Mouse (Mus musculus): ENCODE data around the gene Mrpl52. TPM values are rescaled to one million over a fixed set of nuclear protein-coding genes. Genes with fewer than 3 reads are reported as not detected.
A peak's percentile ranks its signal among the peaks of the same experiment; 100 is the strongest.

Mrpl52 gene
- polyA plus RNA-seq (2015; fragmentation: Nextera tagmentation; extraction: Ambion mirVana), result 191 and 212 TPM in 2 replicates

DNA sequence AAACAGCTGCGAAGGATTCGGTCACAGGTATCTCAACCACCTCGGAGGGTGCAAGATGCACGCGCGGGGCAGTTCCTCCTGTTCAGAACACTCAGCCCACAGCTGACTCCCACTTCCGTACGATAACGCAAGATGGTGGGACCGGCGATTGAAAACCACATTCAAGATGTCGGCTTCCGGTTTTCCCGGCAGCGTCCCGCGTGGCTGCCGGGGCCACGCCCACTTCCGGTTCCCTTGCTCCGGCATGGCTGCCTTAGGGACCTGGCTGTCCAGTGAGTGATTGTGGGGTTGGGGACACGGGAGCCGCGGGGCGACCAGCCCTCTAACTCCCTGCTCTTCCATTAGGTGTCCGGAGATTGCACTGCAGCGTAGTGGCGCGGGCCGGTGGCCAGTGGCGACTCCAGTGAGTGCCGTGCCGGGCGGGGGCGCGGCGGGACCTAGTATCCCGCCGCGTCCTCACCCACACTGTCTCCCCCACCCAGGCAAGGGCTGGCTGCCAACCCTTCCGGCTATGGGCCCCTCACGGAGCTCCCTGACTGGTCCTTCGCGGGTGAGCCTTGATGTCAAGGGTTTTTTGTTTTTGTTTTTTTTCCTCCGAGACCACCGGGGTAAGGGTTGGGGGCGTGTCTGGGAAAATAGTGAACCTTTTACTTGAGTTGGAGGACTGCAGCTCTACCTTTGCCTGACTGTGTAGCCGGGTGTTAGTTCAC, at the start of gene Mrpl52:
Mrpl52 (plus strand) TSS at position 221 of the 710 bp plus-strand sequence.
- under 1% methylated on average over 48 of the region's 48 CpGs for WGBS
- Histone ChIP-seq H3K36me3 (ENCODE audit: control insufficient read depth, insufficient read depth) (peaks cover 5% of the 10 kb centered on the region), H3K9me3 (replicated peaks; ENCODE audit: control insufficient read depth, low read length) (no peaks in the 10 kb centered on the region), H3K9ac (ENCODE audit: low read length) (peak within 1 kb of the TSS; percentile 88), H3K27ac (ENCODE audit: low read length) (peak within 1 kb of the TSS; percentile 91), H3K4me3 (ENCODE audit: low read length) (peak within 1 kb of the TSS; percentile 73), H3K27me3 (ENCODE audit: control insufficient read depth, insufficient read depth, low read length) (no peaks in the 10 kb centered on the region), H3K4me1 (ENCODE audit: control insufficient read depth, insufficient read depth, low read length) (peaks cover 25% of the 10 kb centered on the region), H3K4me2 (ENCODE audit: low read depth, low read length) (peak within 1 kb of the TSS; percentile 73)
- ATAC-seq (replicated peaks; ENCODE audit: extremely low read depth, insufficient read depth, low FRiP score), result peak; percentile 53

GRCm38 (mm10) chr14:54377166-54377565, 49.5 kb upstream of the Mrpl52 start:
- Histone ChIP-seq H3K4me2 (ENCODE audit: low read depth, low read length) (no peak overlapping the region), H3K27ac (ENCODE audit: low read length) (no peak overlapping the region), H3K27me3 (ENCODE audit: control insufficient read depth, insufficient read depth, low read length) (no peaks in the 10 kb centered on the region), H3K9me3 (replicated peaks; ENCODE audit: control insufficient read depth, low read length) (no peaks in the 10 kb centered on the region), H3K9ac (ENCODE audit: low read length) (no peak overlapping the region), H3K4me1 (ENCODE audit: control insufficient read depth, insufficient read depth, low read length) (no peaks in the 10 kb centered on the region), H3K36me3 (ENCODE audit: control insufficient read depth, insufficient read depth) (peaks cover 3% of the 10 kb centered on the region; the same call in 1 of the 2 replicates), H3K4me3 (ENCODE audit: low read length) (no peak overlapping the region)
- WGBS, result 55% methylated on average over 6 of the region's 6 CpGs
- no peak for ATAC-seq (replicated peaks; ENCODE audit: extremely low read depth, insufficient read depth, low FRiP score)

DNA sequence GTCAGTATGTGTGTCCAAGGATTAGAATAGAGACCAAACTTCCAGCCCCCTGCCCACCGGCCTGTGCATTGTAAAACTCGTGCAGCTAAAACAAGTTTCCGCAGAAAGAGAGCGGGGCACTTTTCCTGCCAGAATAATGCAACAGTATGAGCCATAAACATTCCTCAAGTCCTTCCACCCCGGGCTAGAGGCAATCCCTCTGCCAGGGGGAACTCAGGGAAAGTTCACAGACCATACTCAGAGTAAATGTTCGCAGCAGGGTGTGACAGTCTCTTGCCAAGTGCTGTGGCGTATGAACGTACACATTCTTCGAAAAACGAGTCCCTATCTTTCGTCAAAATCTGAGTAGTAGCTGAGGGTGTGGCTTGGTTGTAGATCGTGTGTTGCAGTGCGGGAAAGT, 47.1 kb upstream of the Mrpl52 start:
- ATAC-seq (replicated peaks; ENCODE audit: extremely low read depth, insufficient read depth, low FRiP score), result no peak

DNA sequence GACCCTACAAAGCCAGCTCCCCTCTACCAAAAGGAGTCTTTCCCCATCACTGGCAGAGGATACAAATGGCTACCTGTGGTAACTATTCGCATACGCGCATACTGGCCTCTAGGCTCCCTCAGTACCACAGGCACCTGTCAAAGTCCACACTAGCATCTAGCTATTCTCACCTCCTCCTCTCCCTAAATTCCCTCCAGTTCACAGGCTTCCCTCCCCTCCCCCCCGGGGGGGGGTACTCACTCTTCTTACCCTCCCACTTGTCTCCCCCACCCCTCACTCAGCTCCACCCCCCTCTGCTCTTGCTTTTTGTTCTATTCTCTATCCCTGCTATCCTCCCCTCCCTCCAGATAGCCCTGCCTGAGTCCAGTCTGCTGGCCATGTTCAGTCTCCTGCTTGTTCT, 46.1 kb upstream of the Mrpl52 start:
- Histone ChIP-seq H3K4me3 (ENCODE audit: low read length) (no peak overlapping the region), H3K4me2 (ENCODE audit: low read depth, low read length) (no peak overlapping the region), H3K9me3 (replicated peaks; ENCODE audit: control insufficient read depth, low read length) (no peaks in the 10 kb centered on the region), H3K27ac (ENCODE audit: low read length) (no peak overlapping the region), H3K36me3 (ENCODE audit: control insufficient read depth, insufficient read depth) (no peaks in the 10 kb centered on the region), H3K9ac (ENCODE audit: low read length) (no peak overlapping the region), H3K27me3 (ENCODE audit: control insufficient read depth, insufficient read depth, low read length) (no peaks in the 10 kb centered on the region), H3K4me1 (ENCODE audit: control insufficient read depth, insufficient read depth, low read length) (no peaks in the 10 kb centered on the region; the same call in 1 of the 2 replicates)
- 77% methylated on average over 4 of the region's 4 CpGs for WGBS
- ATAC-seq (replicated peaks; ENCODE audit: extremely low read depth, insufficient read depth, low FRiP score), result no peak

More for the DNA sequence above, 47.1 kb upstream of the Mrpl52 start:
- no peak overlapping the region for H3K4me3 ChIP-seq (ENCODE audit: low read length)
- 76% methylated on average over 13 of the region's 13 CpGs for WGBS
- no peak overlapping the region for H3K9ac ChIP-seq (ENCODE audit: low read length)
- no peaks in the 10 kb centered on the region for H3K27me3 ChIP-seq (ENCODE audit: control insufficient read depth, insufficient read depth, low read length)
- H3K4me2 ChIP-seq (ENCODE audit: low read depth, low read length), result no peak overlapping the region
- H3K9me3 ChIP-seq (replicated peaks; ENCODE audit: control insufficient read depth, low read length), result no peaks in the 10 kb centered on the region
- no peaks in the 10 kb centered on the region; the same call in 1 of the 2 replicates for H3K4me1 ChIP-seq (ENCODE audit: control insufficient read depth, insufficient read depth, low read length)
- no peaks in the 10 kb centered on the region for H3K36me3 ChIP-seq (ENCODE audit: control insufficient read depth, insufficient read depth)
- H3K27ac ChIP-seq (ENCODE audit: low read length), result no peak overlapping the region

- H3K9me3 ChIP-seq (replicated peaks; ENCODE audit: control insufficient read depth, low read length), result no peaks in the 10 kb centered on the region
- no peak for ATAC-seq (replicated peaks; ENCODE audit: extremely low read depth, insufficient read depth, low FRiP score)
- no peaks in the 10 kb centered on the region for H3K36me3 ChIP-seq (ENCODE audit: control insufficient read depth, insufficient read depth)
- no peak overlapping the region for H3K4me2 ChIP-seq (ENCODE audit: low read depth, low read length)
- no peak overlapping the region for H3K4me3 ChIP-seq (ENCODE audit: low read length)
- no peaks in the 10 kb centered on the region; the same call in 1 of the 2 replicates for H3K4me1 ChIP-seq (ENCODE audit: control insufficient read depth, insufficient read depth, low read length)
- H3K27ac ChIP-seq (ENCODE audit: low read length), result no peak overlapping the region
- WGBS, result 81% methylated on average over 10 of the region's 10 CpGs
- no peaks in the 10 kb centered on the region for H3K27me3 ChIP-seq (ENCODE audit: control insufficient read depth, insufficient read depth, low read length)
- no peak overlapping the region for H3K9ac ChIP-seq (ENCODE audit: low read length)
Measured at GRCm38 (mm10) chr14:54381816-54382215, 44.9 kb upstream of the Mrpl52 start.

DNA sequence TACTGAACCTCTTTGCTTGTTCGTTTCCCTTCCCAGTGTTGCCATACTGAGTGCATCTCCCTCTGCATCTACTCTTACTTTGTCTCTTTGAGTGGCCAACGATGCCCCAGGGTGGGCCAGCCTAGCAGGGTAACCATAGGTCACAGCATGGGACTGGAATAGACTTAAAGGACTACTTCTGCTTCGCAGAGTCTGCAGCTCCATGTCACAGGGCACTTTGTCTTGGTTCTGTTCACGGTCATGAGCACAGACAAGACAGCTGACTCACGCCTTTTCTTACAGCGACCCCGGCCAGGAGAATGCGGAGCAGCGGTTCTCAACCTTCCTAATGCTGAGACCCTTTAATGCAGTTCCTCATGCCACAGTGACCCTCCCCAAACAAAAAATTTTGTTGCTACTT, 44.1 kb upstream of the Mrpl52 start:
- WGBS, result 79% methylated on average over 9 of the region's 9 CpGs
- H3K4me2 ChIP-seq (ENCODE audit: low read depth, low read length), result no peak overlapping the region
- ATAC-seq (replicated peaks; ENCODE audit: extremely low read depth, insufficient read depth, low FRiP score), result no peak
- H3K9ac ChIP-seq (ENCODE audit: low read length), result no peak overlapping the region
- H3K27me3 ChIP-seq (ENCODE audit: control insufficient read depth, insufficient read depth, low read length), result no peaks in the 10 kb centered on the region
- no peaks in the 10 kb centered on the region for H3K9me3 ChIP-seq (replicated peaks; ENCODE audit: control insufficient read depth, low read length)
- H3K4me3 ChIP-seq (ENCODE audit: low read length), result no peak overlapping the region
- no peaks in the 10 kb centered on the region for H3K36me3 ChIP-seq (ENCODE audit: control insufficient read depth, insufficient read depth)
- H3K4me1 ChIP-seq (ENCODE audit: control insufficient read depth, insufficient read depth, low read length), result no peaks in the 10 kb centered on the region; the same call in 1 of the 2 replicates
- H3K27ac ChIP-seq (ENCODE audit: low read length), result no peak overlapping the region

DNA sequence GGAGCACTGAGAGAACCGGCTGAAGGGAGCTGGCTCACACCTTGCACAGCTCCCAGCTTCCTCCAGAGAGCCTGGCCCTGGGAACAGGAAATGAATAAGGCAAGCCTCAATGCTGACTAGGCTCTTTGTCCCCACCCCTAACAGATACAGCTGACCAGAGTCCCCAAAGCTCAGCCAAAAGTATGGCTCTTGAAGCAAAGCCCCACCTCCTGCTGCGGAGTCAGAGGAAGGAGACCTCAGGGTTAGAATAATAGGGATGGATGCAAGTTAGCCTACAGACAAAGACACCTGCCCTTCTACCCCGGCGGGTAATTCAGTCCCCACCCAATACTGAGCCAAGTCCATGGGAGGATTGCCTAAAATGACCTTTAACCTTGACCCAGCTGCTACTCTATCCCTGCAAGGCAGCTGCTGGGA, 43.3 kb upstream of the Mrpl52 start:
- Histone ChIP-seq H3K27me3 (ENCODE audit: control insufficient read depth, insufficient read depth, low read length) (no peaks in the 10 kb centered on the region), H3K36me3 (ENCODE audit: control insufficient read depth, insufficient read depth) (no peaks in the 10 kb centered on the region), H3K4me2 (ENCODE audit: low read depth, low read length) (no peak overlapping the region; the same call in 1 of the 2 replicates), H3K9ac (ENCODE audit: low read length) (no peak overlapping the region), H3K9me3 (replicated peaks; ENCODE audit: control insufficient read depth, low read length) (no peaks in the 10 kb centered on the region), H3K27ac (ENCODE audit: low read length) (no peak overlapping the region), H3K4me1 (ENCODE audit: control insufficient read depth, insufficient read depth, low read length) (no peaks in the 10 kb centered on the region; the same call in 1 of the 2 replicates), H3K4me3 (ENCODE audit: low read length) (no peak overlapping the region)
- peak; percentile 77; the same call in 1 of the 2 replicates for ATAC-seq (replicated peaks; ENCODE audit: extremely low read depth, insufficient read depth, low FRiP score)
- WGBS, result 52% methylated on average over 4 of the region's 4 CpGs

DNA sequence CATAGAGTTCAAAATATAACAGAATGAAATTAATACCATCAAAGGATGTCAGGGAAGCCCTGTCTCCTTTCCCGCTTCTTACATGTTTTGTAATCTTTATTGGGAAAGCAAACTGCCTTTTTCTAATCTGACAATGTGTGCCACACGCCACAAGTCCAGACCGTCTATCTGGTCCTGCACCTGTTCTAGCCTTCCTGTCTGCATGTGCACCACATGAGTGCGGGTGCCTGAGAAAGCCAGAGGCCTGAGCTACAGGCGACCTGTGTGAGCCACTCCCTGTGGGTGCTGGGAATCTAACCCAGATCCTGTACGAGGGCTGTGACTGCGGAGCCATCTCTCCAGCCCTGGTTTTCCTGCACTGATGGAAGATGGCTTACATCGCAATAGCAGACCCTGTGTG, 42.3 kb upstream of the Mrpl52 start:
- Histone ChIP-seq H3K36me3 (ENCODE audit: control insufficient read depth, insufficient read depth) (no peaks in the 10 kb centered on the region), H3K27ac (ENCODE audit: low read length) (no peak overlapping the region), H3K4me1 (ENCODE audit: control insufficient read depth, insufficient read depth, low read length) (no peaks in the 10 kb centered on the region; the same call in 1 of the 2 replicates), H3K4me2 (ENCODE audit: low read depth, low read length) (no peak overlapping the region), H3K9ac (ENCODE audit: low read length) (no peak overlapping the region), H3K27me3 (ENCODE audit: control insufficient read depth, insufficient read depth, low read length) (no peaks in the 10 kb centered on the region), H3K9me3 (replicated peaks; ENCODE audit: control insufficient read depth, low read length) (no peaks in the 10 kb centered on the region), H3K4me3 (ENCODE audit: low read length) (no peak overlapping the region)
- 84% methylated on average over 8 of the region's 8 CpGs for WGBS
- no peak for ATAC-seq (replicated peaks; ENCODE audit: extremely low read depth, insufficient read depth, low FRiP score)

DNA sequence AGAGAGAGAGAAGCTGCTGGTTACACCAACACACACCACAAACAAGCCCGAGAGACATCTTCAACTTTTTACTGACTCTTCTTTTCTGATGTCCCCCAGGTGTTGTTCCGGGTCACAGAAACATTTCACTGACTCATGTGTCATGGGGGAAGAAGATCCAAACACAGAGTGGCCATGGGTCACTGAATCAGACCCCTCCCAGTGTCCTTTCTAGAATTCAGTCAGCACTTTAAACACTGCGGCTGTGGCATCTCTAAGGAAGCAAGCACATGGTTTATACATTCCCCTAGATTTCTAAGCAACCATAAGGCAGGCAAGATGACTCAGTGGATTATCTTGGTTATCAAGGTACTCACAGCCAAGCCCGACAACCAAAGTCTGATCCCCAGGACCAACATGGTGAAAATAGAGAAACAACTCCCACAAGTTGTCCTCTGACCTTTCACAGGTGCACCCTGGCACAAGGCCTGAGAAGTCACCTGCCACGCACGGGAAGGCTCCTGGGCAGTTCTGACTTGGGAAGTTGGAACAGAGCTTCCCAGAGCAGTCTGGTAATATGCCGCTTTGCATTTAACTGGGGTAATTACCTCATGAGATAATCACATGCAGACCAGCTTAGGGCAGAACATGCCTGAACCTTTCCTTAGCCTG, 40.6 kb upstream of the Mrpl52 start:
- no peak overlapping the region for H3K4me2 ChIP-seq (ENCODE audit: low read depth, low read length)
- 82% methylated on average over 7 of the region's 7 CpGs for WGBS
- H3K27ac ChIP-seq (ENCODE audit: low read length), result no peak overlapping the region
- H3K27me3 ChIP-seq (ENCODE audit: control insufficient read depth, insufficient read depth, low read length), result no peaks in the 10 kb centered on the region
- no peaks in the 10 kb centered on the region for H3K36me3 ChIP-seq (ENCODE audit: control insufficient read depth, insufficient read depth)
- no peak for ATAC-seq (replicated peaks; ENCODE audit: extremely low read depth, insufficient read depth, low FRiP score)
- H3K4me3 ChIP-seq (ENCODE audit: low read length), result no peak overlapping the region
- H3K9me3 ChIP-seq (replicated peaks; ENCODE audit: control insufficient read depth, low read length), result no peaks in the 10 kb centered on the region
- H3K9ac ChIP-seq (ENCODE audit: low read length), result no peak overlapping the region
- no peaks in the 10 kb centered on the region; the same call in 1 of the 2 replicates for H3K4me1 ChIP-seq (ENCODE audit: control insufficient read depth, insufficient read depth, low read length)

All from heart, embryonic 16.5 days (tissue).